Mouse (Mus musculus) testis, adult 2 months (tissue): ENCODE results near the gene Msl2. TPM values are rescaled to one million over a fixed set of nuclear protein-coding genes. Genes with fewer than 3 reads are reported as not detected.

ENCODE experiments used
- H3K27ac ChIP-seq: fragments of 200-500 bp; 2 replicates; pipeline ENCODE4 v1.5.1; 2012; ENCODE audit warnings: low read depth, low read length; ENCODE audit not compliant: control insufficient read depth, insufficient read depth
- H3K27me3 ChIP-seq: fragments of 200-500 bp; 2 replicates; pipeline ENCODE4 v1.6.1; 2012; ENCODE audit warnings: mild to moderate bottlenecking, low read length, moderate library complexity; ENCODE audit not compliant: control insufficient read depth, insufficient read depth
- H3K36me3 ChIP-seq: fragments of 200-500 bp; 2 replicates; pipeline ENCODE4 v1.6.1; 2012; ENCODE audit warnings: mild to moderate bottlenecking, low read length; ENCODE audit not compliant: control insufficient read depth, insufficient read depth
- H3K4me1 ChIP-seq: fragments of 200-500 bp; 2 replicates; pipeline ENCODE4 v1.6.1; 2012; ENCODE audit warnings: low read length; ENCODE audit not compliant: control insufficient read depth, insufficient read depth
- H3K4me3 ChIP-seq: fragments of 200-500 bp; 2 replicates; pipeline ENCODE4 v1.5.1; 2012; ENCODE audit warnings: low read depth, mild to moderate bottlenecking, low read length, moderate library complexity, mixed read lengths; ENCODE audit not compliant: control insufficient read depth
- CTCF ChIP-seq: fragments of 200-500 bp; IDR thresholded peaks from 2 replicates; pipeline ENCODE4 v1.5.1; 2012; ENCODE audit warnings: low read depth, mild to moderate bottlenecking, inconsistent platforms, low read length, moderate library complexity; ENCODE audit not compliant: control insufficient read depth, insufficient read depth, insufficient replicate concordance
- POLR2A ChIP-seq: fragments of 200-500 bp; IDR thresholded peaks from 2 replicates; pipeline ENCODE4 v1.6.1; 2012; ENCODE audit warnings: low read depth, mild to moderate bottlenecking, inconsistent platforms, low read length, moderate library complexity; ENCODE audit not compliant: control insufficient read depth
- polyA plus RNA-seq: library from polyadenylated mRNA; depleted of rRNA; stranded (reverse); fragments of >200 nt; gene quantifications from 2 replicates; pipeline ENCODE4 v1.2.3, GENCODE M21; 2012; rRNA removed

The Msl2 gene
- polyA plus RNA-seq = 11.3 and 11.8 TPM in 2 replicates

DNA sequence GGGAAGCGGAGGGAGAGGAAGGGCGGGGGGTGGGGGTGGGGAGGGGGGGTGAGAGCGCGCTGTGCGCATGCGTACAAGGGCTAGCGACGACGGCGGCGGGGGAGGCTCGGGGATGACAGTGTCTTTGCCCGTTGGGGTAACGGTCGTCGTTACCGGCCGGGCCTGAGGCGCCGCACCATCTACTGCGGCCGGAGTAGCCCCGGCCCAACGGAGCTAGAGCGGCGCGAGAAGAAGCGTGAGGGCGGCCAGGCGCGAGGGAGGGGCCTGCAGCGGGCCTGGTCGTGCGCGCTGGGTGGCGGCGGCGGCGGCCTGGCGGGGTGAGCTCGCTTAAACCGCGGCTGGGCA, at the start of gene Msl2:
Gene Msl2, plus strand, starts transcription at position 115 of the 345 bp plus-strand sequence.
- Histone ChIP-seq H3K36me3 (peaks cover 8% of the 10 kb centered on the region), H3K4me1 (peaks cover 10% of the 10 kb centered on the region), H3K27me3 (no peaks in the 10 kb centered on the region), H3K27ac (peak within 1 kb of the TSS; percentile 100), H3K4me3 (peak within 1 kb of the TSS; percentile 99)
- TF ChIP-seq CTCF (no peak), POLR2A (peak; percentile 64; the same call in 1 of the 2 replicates)

DNA sequence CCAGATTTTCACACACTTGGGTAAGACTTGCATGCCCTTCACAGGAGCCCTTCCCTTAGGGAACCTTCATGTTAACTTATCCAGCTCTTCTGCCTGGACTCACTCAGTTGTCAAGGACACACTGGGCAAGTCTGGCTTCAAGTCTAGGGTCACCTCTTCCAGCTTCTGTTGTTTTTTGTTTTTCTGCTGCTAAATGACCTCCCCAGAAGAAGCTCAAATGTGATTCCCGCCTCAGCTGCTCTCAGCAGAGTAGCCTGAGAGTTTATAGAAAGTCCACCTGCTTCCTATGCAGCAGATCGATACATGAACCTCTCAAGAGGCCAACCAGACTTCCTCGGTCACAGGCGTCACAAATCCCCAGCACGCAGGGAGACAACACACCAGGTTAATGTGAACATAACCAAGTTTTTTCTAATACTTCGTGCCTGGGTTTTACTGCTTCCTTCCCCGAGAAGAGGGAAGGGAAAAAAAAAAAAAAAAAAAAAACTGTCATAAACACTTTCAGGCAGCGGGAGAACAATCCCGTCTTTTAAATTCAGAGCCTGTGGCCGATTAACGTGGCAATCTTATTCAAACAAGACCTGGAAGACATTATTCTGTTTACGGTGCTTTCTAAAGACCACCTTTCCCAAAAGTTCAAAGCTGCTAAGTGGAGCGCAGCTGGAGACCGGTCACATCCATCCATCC, 40.0 kb upstream of the Msl2 start:
- Histone ChIP-seq H3K4me1 (peaks cover 6% of the 10 kb centered on the region; the same call in 1 of the 2 replicates), H3K27ac (peak overlapping the region; percentile 47; the same call in 1 of the 2 replicates), H3K4me3 (peak overlapping the region; percentile 85), H3K36me3 (no peaks in the 10 kb centered on the region), H3K27me3 (no peaks in the 10 kb centered on the region)
- TF ChIP-seq POLR2A (no peak), CTCF (no peak)

DNA sequence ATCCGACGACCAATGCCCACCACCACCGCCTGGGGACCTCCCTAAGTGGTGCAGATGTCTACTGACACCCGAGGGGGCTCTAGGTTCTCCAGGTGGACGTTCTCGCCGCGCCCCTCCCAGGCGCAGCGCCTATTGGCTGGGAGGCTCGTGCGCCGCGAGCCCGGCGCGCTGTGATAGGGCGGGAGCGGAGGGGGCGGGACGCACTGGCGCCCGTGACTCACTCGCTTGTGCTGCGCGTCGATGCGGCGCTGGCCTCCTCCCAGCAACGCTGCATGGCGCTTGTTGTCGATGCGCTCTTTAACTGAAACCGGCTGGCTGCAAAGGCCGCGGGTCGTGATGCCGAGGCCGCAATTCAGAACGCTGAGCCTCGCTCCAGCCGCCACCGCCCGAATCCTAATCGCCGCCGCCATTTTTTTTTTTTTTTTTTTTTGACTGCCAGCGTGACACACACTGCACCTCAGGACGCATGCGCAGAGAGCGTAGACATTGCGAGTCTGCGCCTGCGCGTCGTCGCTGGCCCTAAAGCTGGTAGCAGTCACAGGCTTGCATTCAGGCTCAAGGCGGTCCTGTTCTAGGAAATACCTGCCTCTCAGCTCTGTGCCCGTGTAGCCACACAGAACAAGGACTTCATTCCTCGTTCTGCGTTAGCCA, 39.3 kb upstream of the Msl2 start, which contains the start of gene Pccb:
Gene Pccb, minus strand, starts transcription at position 451 of the 651 bp plus-strand sequence.
- H3K27ac ChIP-seq = peak within 1 kb of the TSS; percentile 85
- H3K36me3 ChIP-seq = no peaks in the 10 kb centered on the region
- peak within 1 kb of the TSS; percentile 85 for H3K4me3 ChIP-seq
- H3K27me3 ChIP-seq = no peaks in the 10 kb centered on the region
- no peak for TF ChIP-seq CTCF
- peak; percentile 84; the same call in 1 of the 2 replicates for TF ChIP-seq POLR2A
- peaks cover 6% of the 10 kb centered on the region; the same call in 1 of the 2 replicates for H3K4me1 ChIP-seq

DNA sequence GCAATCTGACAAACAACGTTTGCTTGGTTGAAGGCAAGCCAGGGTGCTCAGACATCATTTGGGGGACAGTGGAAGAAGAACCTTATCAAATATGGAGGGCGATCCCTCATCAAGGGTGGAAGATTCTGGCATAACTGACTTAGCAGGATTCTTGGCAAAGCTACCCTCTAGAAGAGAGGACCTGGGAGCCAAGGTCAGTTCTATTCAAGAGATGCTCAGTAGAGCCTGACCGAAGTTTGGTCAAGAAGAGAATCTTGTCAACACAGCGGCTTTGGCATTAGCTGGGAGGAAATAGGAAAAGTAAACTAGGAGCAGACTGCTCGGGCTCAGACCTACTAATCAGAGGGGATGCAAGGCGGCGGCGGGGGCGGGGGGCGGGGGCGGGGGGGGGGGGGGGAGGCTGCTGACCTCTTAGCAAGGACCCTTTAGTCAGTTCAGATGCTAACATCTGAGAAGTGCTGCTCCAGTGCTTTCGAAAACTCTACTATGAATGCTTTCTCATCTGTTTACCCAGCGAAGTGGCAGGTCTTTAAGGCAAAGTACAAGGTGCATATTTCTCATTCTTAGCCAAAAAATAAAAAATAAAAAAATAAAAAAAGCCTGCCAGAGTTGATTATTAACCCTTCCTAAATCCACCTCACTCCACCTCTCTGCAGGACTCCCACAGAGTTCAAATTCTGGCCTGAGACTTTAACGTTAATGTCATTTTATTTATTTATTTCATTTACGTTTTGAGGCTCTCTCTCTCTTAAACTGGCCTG, 37.9 kb upstream of the Msl2 start:
- TF ChIP-seq CTCF (no peak), POLR2A (no peak)
- no peak overlapping the region for H3K4me3 ChIP-seq
- no peaks in the 10 kb centered on the region for H3K36me3 ChIP-seq
- H3K27ac ChIP-seq = no peak overlapping the region
- H3K27me3 ChIP-seq = no peaks in the 10 kb centered on the region
- peaks cover 6% of the 10 kb centered on the region; the same call in 1 of the 2 replicates for H3K4me1 ChIP-seq

DNA sequence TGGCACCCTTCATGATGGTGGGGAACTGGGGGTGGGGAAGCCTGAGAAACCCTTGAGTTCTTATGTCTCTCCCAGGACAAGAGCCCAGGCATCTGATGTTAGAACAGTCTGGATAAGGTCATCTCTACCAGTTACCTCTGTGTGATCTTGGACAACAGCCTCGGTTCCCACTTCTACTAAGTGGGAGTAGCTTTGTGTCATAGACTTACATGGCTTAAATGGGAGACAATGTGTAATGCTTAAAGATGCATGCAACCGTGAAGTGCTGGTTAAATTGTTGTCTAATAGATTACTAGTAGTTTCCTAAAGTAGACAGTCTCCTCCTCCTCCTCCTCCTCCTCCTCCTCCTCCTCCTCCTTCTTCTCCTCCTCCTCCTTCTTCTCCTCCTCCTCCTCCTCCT, 37.0 kb upstream of the Msl2 start:
- H3K27me3 ChIP-seq = no peaks in the 10 kb centered on the region
- no peaks in the 10 kb centered on the region for H3K36me3 ChIP-seq
- peaks cover 6% of the 10 kb centered on the region; the same call in 1 of the 2 replicates for H3K4me1 ChIP-seq
- TF ChIP-seq POLR2A = no peak
- no peak for TF ChIP-seq CTCF
- no peak overlapping the region for H3K4me3 ChIP-seq
- H3K27ac ChIP-seq = no peak overlapping the region

DNA sequence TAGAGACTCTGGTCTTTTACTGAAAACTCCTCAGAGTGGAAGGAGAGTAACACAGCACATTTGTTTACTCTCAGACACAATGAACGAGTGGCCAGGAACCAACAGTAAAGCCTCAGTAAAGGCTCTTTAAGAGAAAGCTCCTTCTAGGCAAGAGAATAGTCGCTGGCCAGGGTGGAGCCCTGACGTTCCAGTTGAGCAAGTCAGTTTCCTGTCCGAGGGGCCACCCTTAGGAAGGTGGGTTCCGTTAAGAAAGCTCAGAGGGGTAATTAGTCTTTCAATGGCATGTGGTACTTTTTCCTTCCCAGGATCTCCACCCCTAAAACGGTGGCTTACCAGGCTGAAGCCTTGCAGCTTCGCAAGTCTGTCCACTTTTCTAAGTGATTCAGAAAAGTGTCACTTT, 36.5 kb upstream of the Msl2 start:
- no peak overlapping the region for H3K4me3 ChIP-seq
- no peaks in the 10 kb centered on the region for H3K36me3 ChIP-seq
- no peak overlapping the region for H3K27ac ChIP-seq
- TF ChIP-seq POLR2A (no peak), CTCF (no peak)
- H3K27me3 ChIP-seq = no peaks in the 10 kb centered on the region
- H3K4me1 ChIP-seq = peaks cover 6% of the 10 kb centered on the region; the same call in 1 of the 2 replicates

DNA sequence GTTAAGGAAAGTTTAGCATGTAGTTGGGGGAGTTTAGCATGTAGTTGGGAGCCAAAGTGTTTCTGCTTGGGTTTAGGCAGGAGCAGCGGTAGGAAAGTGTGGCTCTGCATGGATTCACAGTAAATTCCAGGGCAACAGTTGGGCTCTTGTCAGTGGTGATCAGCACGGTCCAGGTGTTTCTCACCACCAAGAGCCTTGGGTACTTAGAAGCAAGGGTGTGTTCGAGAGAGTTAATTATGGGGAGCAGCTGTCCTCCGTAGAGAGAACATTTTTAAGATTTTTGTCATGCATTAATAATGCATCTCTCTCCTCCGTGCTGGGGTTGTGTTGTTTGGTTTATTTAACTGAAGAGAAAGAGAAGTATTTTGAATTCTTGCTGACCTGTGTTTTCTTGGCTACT, 35.3 kb upstream of the Msl2 start:
- Histone ChIP-seq H3K27me3 (no peaks in the 10 kb centered on the region), H3K27ac (no peak overlapping the region), H3K36me3 (no peaks in the 10 kb centered on the region), H3K4me1 (peaks cover 5% of the 10 kb centered on the region; the same call in 1 of the 2 replicates), H3K4me3 (no peak overlapping the region)
- TF ChIP-seq POLR2A (no peak), CTCF (no peak)
